Mouse (Mus musculus) forebrain, embryonic 11.5 days (tissue): ENCODE data around the gene Mark3. TPM values are rescaled to one million over a fixed set of nuclear protein-coding genes. Genes with fewer than 3 reads are reported as not detected.

Experiments
- ATAC-seq: fragments of 200-750 bp; cut with Nextera tagmentation; replicated peaks from 2 replicates; pipeline ENCODE4 v1.8.0; 2017; ENCODE audit warnings: moderate TSS enrichment; ENCODE audit not compliant: low FRiP score
- DNase-seq: peaks from one replicate; pipeline ENCODE4 v3.0.0-alpha.2; 2017; ENCODE audit warnings: low spot score
- H3K27ac ChIP-seq: fragments of 300-500 bp; sonication (generic); 2 replicates; pipeline ENCODE4 v1.5.1; 2014; ENCODE audit warnings: low read depth, low read length
- H3K27me3 ChIP-seq: fragments of 300-500 bp; sonication (generic); 2 replicates; pipeline ENCODE4 v1.6.1; 2014; ENCODE audit warnings: mild to moderate bottlenecking, low read length, mixed read lengths; ENCODE audit not compliant: control insufficient read depth, insufficient read depth
- H3K36me3 ChIP-seq: fragments of 300-500 bp; sonication (generic); 2 replicates; pipeline ENCODE4 v1.6.1; 2014; ENCODE audit warnings: mild to moderate bottlenecking, low read length, moderate library complexity, mixed read lengths; ENCODE audit not compliant: control insufficient read depth, insufficient read depth
- H3K4me1 ChIP-seq: fragments of 300-500 bp; sonication (generic); replicated peaks from 2 replicates; pipeline ENCODE4 v1.6.1; 2014; ENCODE audit warnings: low read length, mixed read lengths; ENCODE audit not compliant: control insufficient read depth, insufficient read depth
- H3K4me2 ChIP-seq: fragments of 300-500 bp; sonication (generic); 2 replicates; pipeline ENCODE4 v1.6.1; 2014; ENCODE audit warnings: low read depth, mild to moderate bottlenecking, low read length, moderate library complexity, mixed read lengths; ENCODE audit not compliant: severe bottlenecking
- H3K4me3 ChIP-seq: fragments of 300-500 bp; sonication (generic); 2 replicates; pipeline ENCODE4 v1.5.1; 2014; ENCODE audit warnings: low read depth, low read length
- H3K9ac ChIP-seq: fragments of 300-500 bp; sonication (generic); 2 replicates; pipeline ENCODE4 v1.6.1; 2014; ENCODE audit warnings: low read length
- H3K9me3 ChIP-seq: fragments of 300-500 bp; sonication (generic); 2 replicates; pipeline ENCODE4 v1.6.1; 2016; ENCODE audit warnings: low read length, mixed read lengths; ENCODE audit not compliant: control insufficient read depth
- WGBS: fragments of 180-500 bp; shearing (Covaris S2); extraction: QIAGEN DNeasy Blood & Tissue Kit; methylation state at CpG from one replicate; pipeline ENCODE4 v1.1.7; 2014; 5-methylcytosine and 5-hydroxymethylcytosine counted together
- polyA plus RNA-seq: library from polyadenylated mRNA; unstranded; fragments of >200 nt; fragmentation: Nextera tagmentation; extraction: Ambion mirVana; gene quantifications from 2 replicates; pipeline ENCODE4 v1.2.1, GENCODE M21; 2014

Gene Mark3
- polyA plus RNA-seq, 1 experiment from 2014 or later = 69.1 TPM

DNA sequence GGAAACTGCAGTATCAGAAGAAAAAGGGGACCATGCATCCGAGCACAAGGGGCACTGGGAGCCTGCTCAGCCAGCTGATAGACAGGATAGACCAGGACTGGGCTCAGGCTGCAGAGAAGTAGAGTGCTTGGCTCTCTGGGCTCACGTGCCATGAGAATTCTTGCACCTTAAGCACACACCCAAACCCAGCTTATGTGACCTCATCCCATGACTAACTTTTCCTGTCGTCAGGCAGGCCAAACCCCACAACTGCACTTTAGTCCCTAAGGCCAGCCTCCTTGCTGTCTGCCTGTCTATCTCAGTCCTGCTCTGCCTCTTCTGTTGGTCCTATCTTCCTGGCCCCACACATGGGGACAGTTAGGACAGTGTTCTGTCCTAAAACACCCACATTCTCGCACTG lies 123.4 kb downstream of the Mark3 start:
- no peak overlapping the region for H3K27ac ChIP-seq
- H3K4me3 ChIP-seq = no peak overlapping the region
- peaks cover 34% of the 10 kb centered on the region for H3K4me1 ChIP-seq
- H3K27me3 ChIP-seq = no peaks in the 10 kb centered on the region
- H3K9me3 ChIP-seq = no peaks in the 10 kb centered on the region
- H3K9ac ChIP-seq = no peak overlapping the region
- WGBS = 78% methylated on average over 4 of the region's 4 CpGs
- H3K4me2 ChIP-seq = no peak overlapping the region
- no peaks in the 10 kb centered on the region for H3K36me3 ChIP-seq
- DNase-seq = no peak
- ATAC-seq = no peak

DNA sequence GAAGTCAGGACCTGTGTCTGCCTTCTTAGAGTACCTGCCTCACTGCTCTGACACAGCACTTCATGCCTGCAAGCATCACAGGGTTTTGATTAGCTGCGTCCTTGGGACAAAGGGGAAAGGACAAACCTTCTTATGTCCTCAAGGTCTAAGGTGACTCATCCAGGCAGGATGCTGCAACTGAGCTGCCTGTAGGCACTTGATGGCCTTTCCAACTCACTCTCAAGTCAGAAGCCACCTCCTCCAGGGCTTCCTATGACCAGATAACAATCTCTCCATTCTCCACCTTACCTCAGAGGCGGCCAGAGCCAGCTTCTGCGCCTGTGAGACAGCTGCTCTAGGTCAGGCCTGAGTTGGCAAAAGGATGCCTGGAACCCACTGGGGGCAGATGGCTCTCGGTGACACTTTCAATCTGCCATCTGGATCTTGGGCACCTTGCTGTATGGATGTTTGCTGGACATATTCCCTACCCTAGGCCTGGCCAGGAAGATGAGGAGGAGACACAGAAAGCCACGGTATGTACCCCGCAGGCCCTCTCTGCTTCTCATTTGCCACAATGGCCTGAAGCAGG lies 124.1 kb downstream of the Mark3 start:
- no peak overlapping the region for H3K27ac ChIP-seq
- H3K9ac ChIP-seq = no peak overlapping the region
- WGBS = 90% methylated on average over 6 of the region's 6 CpGs
- H3K9me3 ChIP-seq = no peaks in the 10 kb centered on the region
- no peak overlapping the region for H3K4me3 ChIP-seq
- no peaks in the 10 kb centered on the region for H3K27me3 ChIP-seq
- DNase-seq (no peak), ATAC-seq (no peak)
- no peak overlapping the region for H3K4me2 ChIP-seq
- H3K4me1 ChIP-seq = peaks cover 27% of the 10 kb centered on the region
- H3K36me3 ChIP-seq = no peaks in the 10 kb centered on the region

DNA sequence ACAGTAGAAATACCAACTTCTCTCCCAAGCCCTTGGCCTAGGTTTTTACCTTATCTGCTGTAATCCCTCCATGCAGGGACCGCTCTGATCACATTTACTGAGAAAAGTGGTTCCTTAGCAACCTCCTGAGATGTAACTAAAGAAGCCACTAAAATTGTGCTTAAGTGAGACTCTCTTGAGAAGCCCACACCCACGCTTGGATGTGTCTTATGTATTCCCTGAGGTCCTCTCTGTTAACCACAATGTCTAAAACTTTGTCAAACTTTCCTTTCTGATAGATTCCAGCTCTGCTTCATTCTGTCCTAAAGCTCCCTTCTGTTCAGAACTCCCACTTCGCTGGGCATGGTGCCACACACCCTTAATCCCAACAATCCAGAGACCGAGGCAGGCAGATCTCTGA lies 125.2 kb downstream of the Mark3 start:
- H3K27ac ChIP-seq = no peak overlapping the region
- H3K9me3 ChIP-seq = no peaks in the 10 kb centered on the region
- ATAC-seq (no peak), DNase-seq (no peak)
- no peak overlapping the region for H3K4me3 ChIP-seq
- peaks cover 21% of the 10 kb centered on the region for H3K4me1 ChIP-seq
- no peaks in the 10 kb centered on the region for H3K27me3 ChIP-seq
- no peak overlapping the region for H3K9ac ChIP-seq
- WGBS = 87% methylated on average over 4 of the region's 4 CpGs
- no peaks in the 10 kb centered on the region for H3K36me3 ChIP-seq
- H3K4me2 ChIP-seq = no peak overlapping the region

DNA sequence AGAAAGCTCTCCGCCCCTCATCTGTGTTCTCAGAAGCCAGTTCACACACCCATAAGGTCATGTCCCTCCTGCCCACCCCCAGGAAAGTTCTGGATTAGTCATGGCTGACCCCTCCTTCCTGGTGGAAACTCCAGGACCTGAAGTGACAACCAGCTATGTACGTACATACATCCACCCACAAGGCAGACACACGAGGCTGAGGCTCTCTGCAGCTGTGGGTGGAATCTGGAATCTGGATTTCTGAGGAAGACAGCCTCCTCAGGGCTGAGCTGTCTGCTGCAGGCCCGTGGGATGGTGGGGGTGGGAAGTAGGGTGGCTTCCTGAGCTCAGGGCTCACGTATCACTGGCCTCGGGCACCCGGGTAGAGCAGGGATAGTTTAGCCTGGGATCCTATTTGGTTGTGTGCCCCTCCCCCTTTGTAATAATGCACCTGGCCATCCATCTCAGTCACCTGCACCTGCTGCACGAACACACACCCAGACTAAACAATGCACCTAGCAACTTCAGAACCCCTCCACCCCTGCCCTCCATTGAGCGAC lies 126.7 kb downstream of the Mark3 start:
- H3K27ac ChIP-seq = no peak overlapping the region
- H3K4me1 ChIP-seq = peaks cover 12% of the 10 kb centered on the region
- WGBS = 77% methylated on average over 9 of the region's 9 CpGs
- no peaks in the 10 kb centered on the region for H3K36me3 ChIP-seq
- no peak for DNase-seq
- H3K4me3 ChIP-seq = no peak overlapping the region
- H3K9ac ChIP-seq = no peak overlapping the region
- no peaks in the 10 kb centered on the region for H3K27me3 ChIP-seq
- ATAC-seq = no peak
- H3K9me3 ChIP-seq = no peaks in the 10 kb centered on the region
- H3K4me2 ChIP-seq = no peak overlapping the region

DNA sequence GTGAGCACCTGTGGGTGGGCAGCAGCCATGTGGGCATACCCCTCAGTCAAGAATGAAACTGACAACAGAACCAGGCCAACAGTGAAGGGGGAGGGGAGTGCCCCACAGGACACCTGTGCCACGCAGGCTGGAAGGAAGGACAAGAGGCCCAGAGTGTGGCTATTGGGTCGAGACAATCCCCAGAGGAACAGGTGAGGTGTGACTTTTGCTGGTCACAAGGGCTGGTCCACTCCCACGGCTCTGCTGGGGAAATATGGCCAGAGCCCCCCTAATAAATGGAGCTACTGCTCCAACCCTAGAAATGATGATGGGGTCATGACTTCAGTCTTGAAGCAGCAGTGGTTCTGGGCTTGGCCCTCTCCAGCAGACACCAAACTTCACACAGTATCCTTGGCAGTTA lies 129.0 kb downstream of the Mark3 start:
- no peak for ATAC-seq
- H3K27me3 ChIP-seq = no peaks in the 10 kb centered on the region
- no peak overlapping the region for H3K4me2 ChIP-seq
- WGBS = 79% methylated on average over 3 of the region's 3 CpGs
- no peak overlapping the region for H3K9ac ChIP-seq
- H3K36me3 ChIP-seq = no peaks in the 10 kb centered on the region
- no peak for DNase-seq
- H3K9me3 ChIP-seq = no peaks in the 10 kb centered on the region
- H3K4me3 ChIP-seq = no peak overlapping the region
- 0 out of 2 replicates have a peak, but pooled peaks cover 7% of the 10 kb centered on the region for H3K4me1 ChIP-seq
- H3K27ac ChIP-seq = no peak overlapping the region

DNA sequence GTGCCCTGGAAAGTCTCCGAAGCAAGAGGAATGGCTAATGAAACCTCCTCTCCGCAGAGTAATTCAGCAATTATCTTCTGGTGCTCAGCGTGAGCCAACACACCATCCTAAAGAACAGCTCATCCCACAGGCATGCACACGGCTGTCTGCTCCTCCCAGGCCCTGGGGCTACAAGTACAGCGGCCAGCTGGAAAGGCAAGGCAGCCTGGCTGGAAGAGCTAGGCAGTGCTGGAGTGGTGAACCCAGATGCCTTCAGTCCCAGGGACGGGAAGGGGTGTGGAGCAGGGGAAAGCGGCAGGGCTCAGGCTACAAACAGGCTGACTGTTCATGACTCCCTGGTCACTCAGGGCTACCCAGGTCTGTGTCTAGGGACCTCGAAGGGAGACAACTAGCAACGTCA lies 130.3 kb downstream of the Mark3 start:
- H3K4me1 ChIP-seq = 0 out of 2 replicates have a peak, but pooled peaks cover 7% of the 10 kb centered on the region
- no peak overlapping the region for H3K4me3 ChIP-seq
- DNase-seq (peak; percentile 66), ATAC-seq (no peak)
- 0 out of 2 replicates have a peak, but pooled peaks cover 6% of the 10 kb centered on the region for H3K36me3 ChIP-seq
- no peak overlapping the region; the same call in 1 of the 2 replicates for H3K9ac ChIP-seq
- no peak overlapping the region for H3K4me2 ChIP-seq
- H3K27me3 ChIP-seq = no peaks in the 10 kb centered on the region
- WGBS = 66% methylated on average over 9 of the region's 9 CpGs
- peak overlapping the region; percentile 39; the same call in 1 of the 2 replicates for H3K27ac ChIP-seq
- H3K9me3 ChIP-seq = no peaks in the 10 kb centered on the region

DNA sequence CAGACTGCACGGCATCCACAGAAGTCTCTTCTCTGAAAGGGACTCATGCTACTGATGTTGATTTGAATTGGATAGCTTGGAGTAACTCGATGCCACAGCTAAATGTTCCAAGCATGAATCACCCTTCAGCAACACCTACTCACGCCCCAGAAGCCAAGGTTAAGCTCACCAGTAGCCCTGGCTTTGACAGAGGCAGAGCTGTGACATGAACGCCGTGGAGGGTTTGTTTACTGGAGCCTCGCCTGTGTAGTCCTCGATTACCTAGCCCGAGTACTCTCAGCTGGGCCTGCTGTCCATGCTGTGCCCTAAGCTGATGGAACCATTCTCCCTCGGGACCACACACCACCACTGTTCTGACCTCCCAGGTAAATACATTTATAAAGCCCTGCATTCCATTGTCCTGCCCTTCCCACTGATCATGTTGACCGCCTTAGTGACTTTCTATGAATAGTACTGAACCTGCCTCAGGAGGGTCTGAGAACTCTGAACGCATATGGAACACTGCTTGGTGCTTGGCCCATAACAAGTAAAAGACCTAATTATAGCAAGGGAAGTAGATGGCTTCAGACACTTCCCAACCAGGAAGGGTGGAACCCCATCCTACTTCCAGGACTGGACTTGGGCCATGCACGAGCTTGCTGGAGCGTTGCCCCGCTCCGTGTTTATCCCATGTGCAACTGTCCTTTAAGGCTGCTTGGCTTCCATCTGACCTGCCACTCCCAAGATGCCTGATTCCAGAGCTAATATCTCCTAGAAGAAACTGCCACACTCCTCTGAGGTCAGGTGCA lies 131.1 kb downstream of the Mark3 start:
- WGBS = 85% methylated on average over 15 of the region's 15 CpGs
- no peak overlapping the region for H3K4me3 ChIP-seq
- peaks cover 6% of the 10 kb centered on the region; the same call in 1 of the 2 replicates for H3K36me3 ChIP-seq
- 0 out of 2 replicates have a peak, but pooled peaks cover 7% of the 10 kb centered on the region for H3K4me1 ChIP-seq
- H3K27me3 ChIP-seq = no peaks in the 10 kb centered on the region
- no peaks in the 10 kb centered on the region for H3K9me3 ChIP-seq
- no peak for DNase-seq
- H3K27ac ChIP-seq = no peak overlapping the region
- no peak overlapping the region for H3K4me2 ChIP-seq
- no peak overlapping the region for H3K9ac ChIP-seq
- no peak for ATAC-seq
